Mouse (Mus musculus): Measurements from ENCODE around the gene Gm45837.

The Gm45837 gene

GRCm38 (mm10) chr7:101410267-101410936 is at the start of gene Gm45837:
Gene Gm45837 (plus strand): TSS chr7:101410886.
- DNase-seq: peak; percentile 33

GRCm38 (mm10) chr7:101361021-101361420 is 49.7 kb upstream of the Gm45837 start:
- no peak for DNase-seq

- DNase-seq: no peak
These were observed 48.9 kb upstream of the Gm45837 start for GRCm38 (mm10) chr7:101361767-101362166.

GRCm38 (mm10) chr7:101362791-101363191 is 47.9 kb upstream of the Gm45837 start:
- no peak for DNase-seq

- DNase-seq: no peak
These were observed 46.8 kb upstream of the Gm45837 start for GRCm38 (mm10) chr7:101363914-101364313.

GRCm38 (mm10) chr7:101367901-101368852 is 42.5 kb upstream of the Gm45837 start:
- no peak for DNase-seq

GRCm38 (mm10) chr7:101369666-101370065 is 41.0 kb upstream of the Gm45837 start:
- no peak for DNase-seq

- peak; percentile 29 for DNase-seq
These were observed 37.6 kb upstream of the Gm45837 start for GRCm38 (mm10) chr7:101373082-101373481.

GRCm38 (mm10) chr7:101374155-101374554 is 36.5 kb upstream of the Gm45837 start:
- peak; percentile 51 for DNase-seq

- no peak for DNase-seq
These were observed 33.9 kb upstream of the Gm45837 start for GRCm38 (mm10) chr7:101376701-101377340.

GRCm38 (mm10) chr7:101377741-101378262 is 32.9 kb upstream of the Gm45837 start:
- peak; percentile 89 for DNase-seq

- peak; percentile 31 for DNase-seq
These were observed 32.4 kb upstream of the Gm45837 start for GRCm38 (mm10) chr7:101378285-101378684.

- DNase-seq: peak; percentile 70
These were observed 31.8 kb upstream of the Gm45837 start for GRCm38 (mm10) chr7:101378796-101379465.

- peak; percentile 19 for DNase-seq
These were observed 31.0 kb upstream of the Gm45837 start for GRCm38 (mm10) chr7:101379732-101380131.

GRCm38 (mm10) chr7:101381512-101381911 is 29.2 kb upstream of the Gm45837 start:
- peak; percentile 47 for DNase-seq

GRCm38 (mm10) chr7:101382378-101382777 is 28.3 kb upstream of the Gm45837 start:
- DNase-seq: peak; percentile 49

- DNase-seq: peak; percentile 12
These were observed 26.9 kb upstream of the Gm45837 start for GRCm38 (mm10) chr7:101383756-101384155.

GRCm38 (mm10) chr7:101384931-101385330 is 25.8 kb upstream of the Gm45837 start:
- DNase-seq: no peak

- peak; percentile 69 for DNase-seq
These were observed 25.4 kb upstream of the Gm45837 start for GRCm38 (mm10) chr7:101385331-101385733.

- peak; percentile 80 for DNase-seq
These were observed 24.7 kb upstream of the Gm45837 start for GRCm38 (mm10) chr7:101385866-101386452.

GRCm38 (mm10) chr7:101389256-101389655 is 21.4 kb upstream of the Gm45837 start:
- no peak for DNase-seq

- DNase-seq: peak; percentile 45
These were observed 18.7 kb upstream of the Gm45837 start for GRCm38 (mm10) chr7:101391909-101392479.

All from kidney, postnatal 10 days (tissue).